Mouse (Mus musculus) midbrain, embryonic 15.5 days (tissue): ENCODE measurements around the gene Taf10. TPM values are rescaled to one million over a fixed set of nuclear protein-coding genes. Genes with fewer than 3 reads are reported as not detected.

Experiments
- polyA plus RNA-seq: library from polyadenylated mRNA; unstranded; fragments of >200 nt; fragmentation: Nextera tagmentation; extraction: Ambion mirVana; gene quantifications from 2 replicates; pipeline ENCODE4 v1.2.1, GENCODE M21; 2015

Taf10 gene
- polyA plus RNA-seq, 1 experiment from 2014 or later: 89.7 TPM

Other genes with a start within 250 kb of the Taf10 start
- gene Smpd1, start 190.0 kb downstream of the Taf10 start, polyA plus RNA-seq: 93.0 and 94.6 TPM in 2 replicates
- 319 and 325 TPM in 2 replicates for gene Apbb1, start 162.7 kb downstream of the Taf10 start, polyA plus RNA-seq
- 0.18 and 0.41 TPM in 2 replicates for gene Hpx, start 144.2 kb downstream of the Taf10 start, polyA plus RNA-seq
- gene Trim3, start 110.8 kb downstream of the Taf10 start, polyA plus RNA-seq: 106 and 107 TPM in 2 replicates
- 127 and 140 TPM in 2 replicates for gene Timm10b, start 104.3 kb downstream of the Taf10 start, polyA plus RNA-seq
- 86.7 and 96.9 TPM in 2 replicates for gene Arfip2, start 103.9 kb downstream of the Taf10 start, polyA plus RNA-seq
- 12.8 and 18.7 TPM in 2 replicates for gene Gm45799, start 103.8 kb downstream of the Taf10 start, polyA plus RNA-seq
- 1.00 and 2.7 TPM in 2 replicates for gene Dnhd1, start 93.5 kb downstream of the Taf10 start, polyA plus RNA-seq
- gene Ilk, start 7.8 kb downstream of the Taf10 start, polyA plus RNA-seq: 192 and 207 TPM in 2 replicates
- gene Rrp8, start 7.0 kb downstream of the Taf10 start, polyA plus RNA-seq: 22.4 and 22.9 TPM in 2 replicates
- gene Tpp1, start 7.9 kb upstream of the Taf10 start, polyA plus RNA-seq: 38.7 and 43.4 TPM in 2 replicates
- 17.9 and 19.0 TPM in 2 replicates for gene Dchs1, start 43.3 kb upstream of the Taf10 start, polyA plus RNA-seq
- 173 and 175 TPM in 2 replicates for gene Mrpl17, start 66.7 kb upstream of the Taf10 start, polyA plus RNA-seq
- gene Gm4070, start 209.6 kb upstream of the Taf10 start, polyA plus RNA-seq: 0.19 and 0.26 TPM in 2 replicates